Mouse (Mus musculus) spleen, postnatal 10 days (tissue): Measurements from ENCODE around the gene Cyth2.

Experiments used
- DNase-seq, 2 experiments: peaks; one replicate each; pipeline ENCODE4 v3.0.0; 2021 to 2022; ENCODE audit warnings: low spot score in 2 of 2

Gene Cyth2

GRCm38 (mm10) chr7:45786136-45786578, 28.2 kb downstream of the Cyth2 start:
- no peak for DNase-seq

- DNase-seq: no peak
Measured at GRCm38 (mm10) chr7:45785388-45786135, 28.8 kb downstream of the Cyth2 start.

GRCm38 (mm10) chr7:45784524-45785372, 29.6 kb downstream of the Cyth2 start, which contains the start of gene Sult2b1:
Gene Sult2b1, minus strand, starts transcription at chr7:45784669.
- no peak for DNase-seq

GRCm38 (mm10) chr7:45783511-45784091, 30.8 kb downstream of the Cyth2 start, which contains the start of gene Lmtk3:
Gene Lmtk3, plus strand, starts transcription at chr7:45783738.
- DNase-seq: peak in 1 of 2 experiments; percentile 73

GRCm38 (mm10) chr7:45782271-45782670, 32.1 kb downstream of the Cyth2 start:
- DNase-seq: no peak

GRCm38 (mm10) chr7:45779081-45779641, 35.2 kb downstream of the Cyth2 start:
- peak in 1 of 2 experiments; percentile 36 for DNase-seq

GRCm38 (mm10) chr7:45775237-45775636, 39.1 kb downstream of the Cyth2 start:
- no peak for DNase-seq

- no peak for DNase-seq
Measured at GRCm38 (mm10) chr7:45771101-45771500, 43.3 kb downstream of the Cyth2 start.

GRCm38 (mm10) chr7:45770427-45771082, 43.8 kb downstream of the Cyth2 start:
- no peak for DNase-seq

GRCm38 (mm10) chr7:45767500-45767899, 46.9 kb downstream of the Cyth2 start:
- DNase-seq: no peak

GRCm38 (mm10) chr7:45766764-45767163, 47.6 kb downstream of the Cyth2 start:
- DNase-seq: no peak

GRCm38 (mm10) chr7:45765995-45766394, 48.4 kb downstream of the Cyth2 start:
- no peak for DNase-seq

- no peak for DNase-seq
Measured at GRCm38 (mm10) chr7:45760151-45760550, 54.2 kb downstream of the Cyth2 start.

GRCm38 (mm10) chr7:45759400-45759799, 55.0 kb downstream of the Cyth2 start:
- DNase-seq: no peak
